Mouse (Mus musculus) liver, embryonic 14.5 days (tissue): ENCODE data around the gene Daam2.

Experiments
- CTCF ChIP-seq: IDR thresholded peaks from 2 replicates; pipeline ENCODE4 v1.5.1; 2016; ENCODE audit warnings: antibody characterized with exemption, low read depth, control low read depth
- EP300 ChIP-seq: IDR thresholded peaks from 2 replicates; pipeline ENCODE4 v1.6.1; 2016; ENCODE audit warnings: antibody characterized with exemption, low read depth

DNA sequence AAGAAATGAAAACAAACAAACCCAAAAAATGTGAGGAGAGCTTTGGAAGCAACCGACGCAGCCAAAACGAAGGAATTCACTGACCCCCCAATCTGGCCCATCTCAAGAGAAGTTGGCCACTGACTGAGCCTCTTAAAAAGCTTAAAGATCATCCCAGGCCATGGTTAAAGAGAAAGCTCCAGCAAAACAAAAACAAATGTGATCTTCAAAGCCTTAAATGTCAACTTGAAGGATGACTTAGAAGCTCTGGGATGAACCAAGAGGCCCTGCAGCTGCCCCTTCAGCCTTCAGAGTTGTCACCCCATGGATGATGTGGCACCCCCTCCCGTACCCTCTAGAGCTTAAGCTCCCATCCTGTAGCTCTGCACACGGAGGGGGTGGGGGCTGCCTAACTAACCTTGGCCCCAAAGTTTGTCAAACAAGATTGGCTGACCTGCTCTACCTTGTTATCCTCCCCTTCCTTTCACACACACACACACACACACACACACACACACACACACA is 4.3 kb downstream of the Daam2 start:
- TF ChIP-seq CTCF (no peak), EP300 (no peak)
